ENCODE assay signal across 16 mouse cellular contexts in genomic region chr1:183692756-183693155, GRCm38 (mm10).
"Had no signal": no experiment of that assay in that cellular context is flagged by ENCODE, and none has a peak within 500 bp of the region (broad histone marks: within the 10 kb centered on the region; RNA-seq: fewer than 3 reads in every experiment).

No protein-coding gene starts in this region.

- H3K27me3 ChIP-seq: neural tube, embryonic 13.5 days; neural tube, embryonic 15.5 days; stomach, embryonic 15.5 days had no signal

- H3K9me3 ChIP-seq: neural tube, embryonic 13.5 days; neural tube, embryonic 15.5 days; stomach, embryonic 15.5 days had no signal

- H3K4me3 ChIP-seq: neural tube, embryonic 13.5 days; neural tube, embryonic 15.5 days; stomach, embryonic 15.5 days had no signal

- DNase-seq: retina, postnatal 1 day; right cerebral cortex, adult 18-20 months; right cerebral cortex, postnatal 14 days; right cerebral cortex, postnatal 25 days; right cerebral cortex, postnatal 4 days; spleen, adult 18-20 months; thymus, adult 18-20 months; thymus, adult 2 months; thymus, postnatal 14 days; thymus, postnatal 25 days; thymus, postnatal 36 days; thymus, postnatal 4 days had no signal

- H3K9ac ChIP-seq: neural tube, embryonic 13.5 days; neural tube, embryonic 15.5 days; stomach, embryonic 15.5 days had no signal

- H3K27ac ChIP-seq: neural tube, embryonic 13.5 days; neural tube, embryonic 15.5 days; stomach, embryonic 15.5 days; stomach, postnatal 0 days had no signal

- H3K4me1 ChIP-seq: neural tube, embryonic 13.5 days; neural tube, embryonic 15.5 days; stomach, embryonic 15.5 days had no signal

- H3K36me3 ChIP-seq: neural tube, embryonic 13.5 days; neural tube, embryonic 15.5 days; stomach, embryonic 15.5 days had no signal

- H3K4me2 ChIP-seq: neural tube, embryonic 13.5 days; neural tube, embryonic 15.5 days; stomach, embryonic 15.5 days had no signal
